Mouse (Mus musculus): Measurements from ENCODE around the gene Pou2f2. TPM values are rescaled to one million over a fixed set of nuclear protein-coding genes. Genes with fewer than 3 reads are reported as not detected.

Gene Pou2f2
- total and polyA plus RNA-seq, 2 experiments from 2014 or later: 3.9 to 20.2 TPM

GRCm38 (mm10) chr7:25072716-25073390 lies 106.7 kb downstream of the Pou2f2 start:
- H3K27ac ChIP-seq: peak overlapping the region; percentile 91
- DNase-seq (ENCODE audit: low spot score) (peak; percentile 82), ATAC-seq (peak; percentile 18; the same call in 1 of the 2 replicates)
- no peaks in the 10 kb centered on the region for H3K9me3 ChIP-seq (ENCODE audit: low read length)
- WGBS: under 1% methylated on average over 23 of the region's 33 CpGs
- TF ChIP-seq CTCF (IDR thresholded peaks at IDR 0.05; ENCODE audit: low read depth): no peak
- peaks cover 27% of the 10 kb centered on the region; the same call in 1 of the 2 replicates for H3K4me1 ChIP-seq (ENCODE audit: insufficient read depth, low read length)
- no peaks in the 10 kb centered on the region for H3K27me3 ChIP-seq (ENCODE audit: insufficient read depth, low read length)
- peak overlapping the region; percentile 87 for H3K4me2 ChIP-seq (ENCODE audit: low read depth, low read length)
- peak overlapping the region; percentile 64 for H3K4me3 ChIP-seq (ENCODE audit: low read length)
- peak overlapping the region; percentile 90 for H3K9ac ChIP-seq (replicated peaks; ENCODE audit: low read length)
- H3K36me3 ChIP-seq (ENCODE audit: insufficient read depth, low read length): peaks cover 5% of the 10 kb centered on the region

GRCm38 (mm10) chr7:25071979-25072715 lies 107.4 kb downstream of the Pou2f2 start, which contains the start of the genes Grik5 and Zfp574:
Grik5 (minus strand) TSS chr7:25072346.
Zfp574 (plus strand) TSS chr7:25072567.
- DNase-seq (ENCODE audit: low spot score) (peak; percentile 50), ATAC-seq (no peak)
- Histone ChIP-seq H3K36me3 (ENCODE audit: insufficient read depth, low read length) (peaks cover 12% of the 10 kb centered on the region), H3K4me2 (ENCODE audit: low read depth, low read length) (peak within 1 kb of the TSS; percentile 87), H3K27me3 (ENCODE audit: insufficient read depth, low read length) (no peaks in the 10 kb centered on the region), H3K4me3 (ENCODE audit: low read length) (peak within 1 kb of the TSS; percentile 64), H3K27ac (peak within 1 kb of the TSS; percentile 91), H3K9ac (replicated peaks; ENCODE audit: low read length) (peak within 1 kb of the TSS; percentile 90), H3K9me3 (ENCODE audit: low read length) (no peaks in the 10 kb centered on the region), H3K4me1 (ENCODE audit: insufficient read depth, low read length) (peaks cover 27% of the 10 kb centered on the region; the same call in 1 of the 2 replicates)
- no peak for TF ChIP-seq CTCF (IDR thresholded peaks at IDR 0.05; ENCODE audit: low read depth)
- WGBS: under 1% methylated on average over 19 of the region's 28 CpGs

GRCm38 (mm10) chr7:25068724-25069123 lies 110.8 kb downstream of the Pou2f2 start:
- ATAC-seq (peak; percentile 45), DNase-seq (ENCODE audit: low spot score) (peak; percentile 82)
- H3K4me3 ChIP-seq (ENCODE audit: low read length): no peak overlapping the region
- H3K4me1 ChIP-seq (ENCODE audit: insufficient read depth, low read length): peaks cover 23% of the 10 kb centered on the region; the same call in 1 of the 2 replicates
- H3K9me3 ChIP-seq (ENCODE audit: low read length): no peaks in the 10 kb centered on the region
- H3K27me3 ChIP-seq (ENCODE audit: insufficient read depth, low read length): no peaks in the 10 kb centered on the region
- H3K4me2 ChIP-seq (ENCODE audit: low read depth, low read length): peak overlapping the region; percentile 87
- no peak for TF ChIP-seq CTCF (IDR thresholded peaks at IDR 0.05; ENCODE audit: low read depth)
- H3K27ac ChIP-seq: no peak overlapping the region
- WGBS: 17% methylated on average over 2 of the region's 2 CpGs
- no peak overlapping the region for H3K9ac ChIP-seq (replicated peaks; ENCODE audit: low read length)
- H3K36me3 ChIP-seq (ENCODE audit: insufficient read depth, low read length): peaks cover 43% of the 10 kb centered on the region

GRCm38 (mm10) chr7:25067909-25068656 lies 111.4 kb downstream of the Pou2f2 start:
- no peak for DNase-seq (ENCODE audit: low spot score)
- H3K4me2 ChIP-seq (ENCODE audit: low read depth, low read length): peak overlapping the region; percentile 87
- no peaks in the 10 kb centered on the region for H3K27me3 ChIP-seq (ENCODE audit: insufficient read depth, low read length)
- 76% methylated on average over 22 of the region's 22 CpGs for WGBS
- peaks cover 18% of the 10 kb centered on the region; the same call in 1 of the 2 replicates for H3K4me1 ChIP-seq (ENCODE audit: insufficient read depth, low read length)
- H3K4me3 ChIP-seq (ENCODE audit: low read length): no peak overlapping the region
- TF ChIP-seq CTCF (IDR thresholded peaks at IDR 0.05; ENCODE audit: low read depth): no peak
- no peaks in the 10 kb centered on the region for H3K9me3 ChIP-seq (ENCODE audit: low read length)
- no peak overlapping the region for H3K9ac ChIP-seq (replicated peaks; ENCODE audit: low read length)
- H3K27ac ChIP-seq: no peak overlapping the region
- no peak for ATAC-seq
- peaks cover 49% of the 10 kb centered on the region for H3K36me3 ChIP-seq (ENCODE audit: insufficient read depth, low read length)

GRCm38 (mm10) chr7:25067338-25067737 lies 112.2 kb downstream of the Pou2f2 start:
- no peak for ATAC-seq
- H3K27ac ChIP-seq: no peak overlapping the region
- TF ChIP-seq CTCF (IDR thresholded peaks at IDR 0.05; ENCODE audit: low read depth): no peak
- peaks cover 57% of the 10 kb centered on the region for H3K36me3 ChIP-seq (ENCODE audit: insufficient read depth, low read length)
- DNase-seq (ENCODE audit: low spot score): no peak
- H3K4me1 ChIP-seq (ENCODE audit: insufficient read depth, low read length): peaks cover 17% of the 10 kb centered on the region; the same call in 1 of the 2 replicates
- H3K9me3 ChIP-seq (ENCODE audit: low read length): no peaks in the 10 kb centered on the region
- no peak overlapping the region for H3K9ac ChIP-seq (replicated peaks; ENCODE audit: low read length)
- H3K4me2 ChIP-seq (ENCODE audit: low read depth, low read length): no peak overlapping the region
- WGBS: 94% methylated on average over 7 of the region's 7 CpGs
- no peak overlapping the region for H3K4me3 ChIP-seq (ENCODE audit: low read length)
- H3K27me3 ChIP-seq (ENCODE audit: insufficient read depth, low read length): no peaks in the 10 kb centered on the region

GRCm38 (mm10) chr7:25063900-25064299 lies 115.6 kb downstream of the Pou2f2 start:
- ATAC-seq (no peak), DNase-seq (ENCODE audit: low spot score) (no peak)
- 92% methylated on average over 8 of the region's 8 CpGs for WGBS

More at GRCm38 (mm10) chr7:25063900-25064299, 115.6 kb downstream of the Pou2f2 start:
- H3K4me2 ChIP-seq (ENCODE audit: low read depth, low read length): no peak overlapping the region
- H3K4me3 ChIP-seq (ENCODE audit: low read length): no peak overlapping the region
- no peak overlapping the region for H3K27ac ChIP-seq
- peaks cover 79% of the 10 kb centered on the region for H3K36me3 ChIP-seq (ENCODE audit: insufficient read depth, low read length)
- no peaks in the 10 kb centered on the region for H3K27me3 ChIP-seq (ENCODE audit: insufficient read depth, low read length)
- no peak overlapping the region for H3K9ac ChIP-seq (replicated peaks; ENCODE audit: low read length)
- no peaks in the 10 kb centered on the region for H3K4me1 ChIP-seq (ENCODE audit: insufficient read depth, low read length)
- H3K9me3 ChIP-seq (ENCODE audit: low read length): no peaks in the 10 kb centered on the region
- TF ChIP-seq CTCF (IDR thresholded peaks at IDR 0.05; ENCODE audit: low read depth): no peak
